Mouse (Mus musculus) forebrain, embryonic 13.5 days (tissue): ENCODE results near the gene Ddx42. TPM values are rescaled to one million over a fixed set of nuclear protein-coding genes. Genes with fewer than 3 reads are reported as not detected.
A peak's percentile ranks its signal among the peaks of the same experiment; 100 is the strongest.

ENCODE experiments used
- ATAC-seq: fragments of 200-750 bp; cut with Nextera tagmentation; 2 replicates; pipeline ENCODE4 v1.8.0; 2017
- H3K27ac ChIP-seq: fragments of 300-500 bp; sonication (generic); 2 replicates; pipeline ENCODE4 v1.5.1; 2015; ENCODE audit warnings: inconsistent platforms, mild to moderate bottlenecking, moderate library complexity
- H3K27me3 ChIP-seq: fragments of 300-500 bp; sonication (generic); 2 replicates; pipeline ENCODE4 v1.6.1; 2015; ENCODE audit warnings: mild to moderate bottlenecking, inconsistent platforms
- H3K36me3 ChIP-seq: fragments of 300-500 bp; sonication (generic); 2 replicates; pipeline ENCODE4 v1.6.1; 2015; ENCODE audit warnings: mild to moderate bottlenecking, inconsistent platforms; ENCODE audit not compliant: poor library complexity, severe bottlenecking
- H3K4me1 ChIP-seq: fragments of 300-500 bp; sonication (generic); 2 replicates; pipeline ENCODE4 v1.6.1; 2015; ENCODE audit warnings: inconsistent platforms
- H3K4me2 ChIP-seq: fragments of 300-500 bp; sonication (generic); 2 replicates; pipeline ENCODE4 v1.6.1; 2015; ENCODE audit warnings: inconsistent platforms, mild to moderate bottlenecking, moderate library complexity
- H3K4me3 ChIP-seq: fragments of 300-500 bp; sonication (generic); 2 replicates; pipeline ENCODE4 v1.5.1; 2015; ENCODE audit warnings: mild to moderate bottlenecking, inconsistent platforms
- H3K9ac ChIP-seq: fragments of 300-500 bp; sonication (generic); 2 replicates; pipeline ENCODE4 v1.6.1; 2015; ENCODE audit warnings: mild to moderate bottlenecking, inconsistent platforms
- H3K9me3 ChIP-seq: fragments of 300-500 bp; sonication (generic); replicated peaks from 2 replicates; pipeline ENCODE4 v1.6.1; 2016; ENCODE audit warnings: inconsistent platforms
- WGBS: fragments of 180-500 bp; shearing (Covaris S2); methylation state at CpG from one replicate; pipeline ENCODE4 v1.1.7; 2015; 5-methylcytosine and 5-hydroxymethylcytosine counted together
- polyA plus RNA-seq: library from polyadenylated mRNA; unstranded; fragments of >200 nt; fragmentation: Nextera tagmentation; extraction: Ambion mirVana; gene quantifications from 2 replicates; pipeline ENCODE4 v1.2.1, GENCODE M21; 2015

Gene Ddx42
- polyA plus RNA-seq, 1 experiment from 2014 or later = 93.0 TPM

- Histone ChIP-seq H3K9ac (no peak overlapping the region), H3K4me3 (no peak overlapping the region), H3K4me1 (peaks cover 16% of the 10 kb centered on the region), H3K9me3 (no peaks in the 10 kb centered on the region), H3K4me2 (no peak overlapping the region), H3K27me3 (no peaks in the 10 kb centered on the region), H3K27ac (no peak overlapping the region), H3K36me3 (peaks cover 69% of the 10 kb centered on the region)
- ATAC-seq = no peak
- 82% methylated on average over 14 of the region's 14 CpGs for WGBS
Observed at GRCm38 (mm10) chr11:106260826-106261450, 44.2 kb downstream of the Ddx42 start.

- H3K9ac ChIP-seq = no peak overlapping the region
- ATAC-seq = no peak
- H3K4me2 ChIP-seq = no peak overlapping the region
- WGBS = 93% methylated on average over 9 of the region's 9 CpGs
- no peaks in the 10 kb centered on the region for H3K9me3 ChIP-seq
- H3K4me3 ChIP-seq = no peak overlapping the region
- no peak overlapping the region for H3K27ac ChIP-seq
- H3K36me3 ChIP-seq = peaks cover 75% of the 10 kb centered on the region
- H3K27me3 ChIP-seq = no peaks in the 10 kb centered on the region
- peaks cover 16% of the 10 kb centered on the region for H3K4me1 ChIP-seq
Observed at GRCm38 (mm10) chr11:106263963-106264362, 47.2 kb downstream of the Ddx42 start.

DNA sequence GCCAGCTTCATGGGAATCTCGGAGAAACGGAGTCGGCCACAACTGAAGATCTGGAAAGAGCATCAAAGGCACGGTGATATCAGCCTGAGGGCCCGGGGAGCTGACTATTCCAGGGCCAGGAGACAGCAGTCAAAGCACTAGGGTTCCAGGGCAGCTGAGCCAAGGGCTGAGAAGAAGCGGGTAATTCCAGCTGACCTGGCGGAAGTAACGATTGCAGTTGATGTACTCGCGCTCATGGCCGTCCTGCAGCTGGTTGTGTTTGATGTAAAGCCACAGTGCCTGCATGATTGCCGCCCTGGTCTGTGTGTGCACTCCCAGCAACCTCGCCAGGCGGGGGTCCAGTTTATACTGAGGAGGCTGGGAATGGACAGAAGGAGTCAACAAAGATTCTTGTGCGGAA is 48.3 kb downstream of the Ddx42 start:
- Histone ChIP-seq H3K9me3 (no peaks in the 10 kb centered on the region), H3K4me1 (peaks cover 22% of the 10 kb centered on the region), H3K4me2 (no peak overlapping the region), H3K36me3 (peaks cover 69% of the 10 kb centered on the region), H3K9ac (no peak overlapping the region), H3K27me3 (no peaks in the 10 kb centered on the region), H3K4me3 (no peak overlapping the region), H3K27ac (no peak overlapping the region)
- 93% methylated on average over 15 of the region's 15 CpGs for WGBS
- ATAC-seq = no peak

DNA sequence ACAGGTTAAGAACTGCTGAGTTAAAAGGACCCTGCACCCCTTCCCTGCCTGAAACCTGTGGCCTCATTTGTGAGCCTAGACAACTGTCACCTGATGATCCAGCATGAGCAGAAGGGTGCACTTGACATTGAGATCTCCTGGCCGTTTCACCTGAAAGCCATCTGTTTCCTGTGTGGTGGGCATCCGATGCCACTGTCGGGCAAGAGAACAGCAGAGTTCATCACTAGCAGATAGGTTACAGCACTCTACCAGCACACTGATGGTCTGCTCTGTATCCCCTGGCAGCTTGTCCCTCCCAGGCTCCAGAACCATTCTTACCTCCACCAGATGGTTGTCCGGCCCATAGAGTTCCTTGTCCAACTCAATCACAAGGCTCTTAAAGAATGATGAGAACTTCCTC is 48.8 kb downstream of the Ddx42 start:
- Histone ChIP-seq H3K9me3 (no peaks in the 10 kb centered on the region), H3K36me3 (peaks cover 68% of the 10 kb centered on the region)

GRCm38 (mm10) chr11:106266431-106266830 is 49.7 kb downstream of the Ddx42 start:
- no peak overlapping the region for H3K4me3 ChIP-seq
- 94% methylated on average over 10 of the region's 10 CpGs for WGBS
- peaks cover 60% of the 10 kb centered on the region for H3K36me3 ChIP-seq
- H3K9me3 ChIP-seq = no peaks in the 10 kb centered on the region
- H3K9ac ChIP-seq = no peak overlapping the region
- H3K27ac ChIP-seq = no peak overlapping the region
- no peak overlapping the region for H3K4me2 ChIP-seq
- no peaks in the 10 kb centered on the region for H3K27me3 ChIP-seq
- peaks cover 36% of the 10 kb centered on the region for H3K4me1 ChIP-seq
- ATAC-seq = no peak

More for the DNA sequence above, 48.8 kb downstream of the Ddx42 start:
- no peak overlapping the region for H3K27ac ChIP-seq
- no peak overlapping the region for H3K4me2 ChIP-seq
- H3K4me3 ChIP-seq = no peak overlapping the region
- H3K9ac ChIP-seq = no peak overlapping the region
- no peak for ATAC-seq
- peaks cover 27% of the 10 kb centered on the region for H3K4me1 ChIP-seq
- 92% methylated on average over 4 of the region's 4 CpGs for WGBS
- no peaks in the 10 kb centered on the region for H3K27me3 ChIP-seq

DNA sequence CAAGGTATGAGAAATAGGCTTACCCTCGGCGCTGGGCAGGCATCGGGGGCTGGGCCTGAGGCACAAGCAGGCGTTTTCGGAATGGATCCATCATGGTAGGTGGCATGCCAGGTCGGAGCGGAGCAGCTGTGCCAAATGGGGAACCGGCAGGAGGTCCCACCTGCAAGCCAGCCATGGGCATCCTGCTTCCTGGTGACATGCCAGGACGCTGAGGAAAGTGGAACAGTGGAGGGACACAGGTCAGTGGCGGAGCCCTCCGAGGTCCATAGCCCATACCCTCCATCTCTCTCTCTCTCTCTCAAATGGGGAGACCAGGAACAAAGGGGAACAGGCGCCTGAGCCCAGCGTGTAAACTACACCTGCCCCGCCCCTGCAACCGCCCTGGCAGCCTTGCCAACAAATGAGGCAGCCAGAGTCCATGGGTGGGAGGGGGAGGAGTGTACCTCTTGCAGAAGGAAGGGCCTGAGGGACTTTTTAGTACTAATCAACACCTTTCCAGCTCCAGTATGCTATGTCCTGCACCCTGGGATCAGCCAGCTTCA is 50.7 kb downstream of the Ddx42 start:
- H3K9me3 ChIP-seq = no peaks in the 10 kb centered on the region
- H3K27me3 ChIP-seq = no peaks in the 10 kb centered on the region
- no peak overlapping the region for H3K4me3 ChIP-seq
- no peak overlapping the region for H3K4me2 ChIP-seq
- peaks cover 50% of the 10 kb centered on the region for H3K36me3 ChIP-seq
- H3K4me1 ChIP-seq = peaks cover 41% of the 10 kb centered on the region
- peak overlapping the region; percentile 73 for H3K27ac ChIP-seq
- no peak overlapping the region for H3K9ac ChIP-seq
- ATAC-seq = no peak
- WGBS = 79% methylated on average over 15 of the region's 15 CpGs

GRCm38 (mm10) chr11:106267871-106268270 is 51.1 kb downstream of the Ddx42 start:
- no peak for ATAC-seq
- no peaks in the 10 kb centered on the region for H3K27me3 ChIP-seq
- H3K9ac ChIP-seq = no peak overlapping the region
- H3K9me3 ChIP-seq = no peaks in the 10 kb centered on the region
- H3K27ac ChIP-seq = peak overlapping the region; percentile 73
- peaks cover 41% of the 10 kb centered on the region for H3K4me1 ChIP-seq
- no peak overlapping the region for H3K4me2 ChIP-seq
- no peak overlapping the region for H3K4me3 ChIP-seq
- WGBS = 91% methylated on average over 5 of the region's 5 CpGs
- peaks cover 45% of the 10 kb centered on the region for H3K36me3 ChIP-seq

DNA sequence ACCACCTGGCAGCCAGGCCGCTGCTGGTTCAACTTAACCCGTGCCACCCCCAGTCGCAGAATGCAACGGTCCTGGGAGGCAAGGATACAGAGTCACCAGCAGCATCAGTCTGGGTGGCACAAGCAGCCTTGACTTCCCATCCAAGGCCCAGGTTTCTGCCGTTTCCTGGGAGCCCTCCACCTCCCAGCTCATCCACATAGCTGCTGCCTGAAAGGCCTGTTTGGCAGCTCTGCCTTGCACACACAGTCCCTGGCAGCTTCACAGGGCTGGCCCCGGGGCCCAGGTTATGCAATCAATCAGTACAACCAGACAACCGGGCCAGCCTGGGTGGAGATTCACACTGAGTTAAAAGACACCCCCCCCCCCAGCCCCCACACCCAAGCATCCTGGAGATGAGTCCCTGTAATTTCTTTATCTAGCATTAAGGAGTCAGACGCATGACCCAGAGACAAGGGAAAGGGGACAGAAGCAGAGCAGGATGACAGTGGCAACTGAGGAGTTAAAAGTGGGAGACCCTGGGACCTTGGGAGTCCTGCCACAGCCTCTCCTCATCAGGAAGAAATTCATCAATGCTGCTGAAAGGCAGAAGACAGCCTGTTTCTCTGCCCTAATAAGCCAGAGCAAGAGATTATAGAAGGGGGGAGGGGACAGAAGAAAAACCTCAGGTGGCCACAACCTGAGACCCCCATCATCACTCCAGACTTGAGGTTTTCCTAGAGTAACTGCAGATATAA is 51.8 kb downstream of the Ddx42 start:
- WGBS = 80% methylated on average over 8 of the region's 8 CpGs
- Histone ChIP-seq H3K9me3 (no peaks in the 10 kb centered on the region), H3K27ac (peak overlapping the region; percentile 73), H3K36me3 (peaks cover 39% of the 10 kb centered on the region), H3K9ac (peak overlapping the region; percentile 43), H3K27me3 (no peaks in the 10 kb centered on the region), H3K4me2 (0 out of 2 replicates have a peak overlapping the region, but pooled peaks have one; percentile 12), H3K4me1 (peaks cover 41% of the 10 kb centered on the region), H3K4me3 (no peak overlapping the region)
- no peak for ATAC-seq

GRCm38 (mm10) chr11:106269060-106269431 is 52.3 kb downstream of the Ddx42 start:
- 65% methylated on average over 3 of the region's 3 CpGs for WGBS
- Histone ChIP-seq H3K36me3 (peaks cover 33% of the 10 kb centered on the region), H3K4me1 (peaks cover 41% of the 10 kb centered on the region), H3K4me3 (no peak overlapping the region), H3K27ac (peak overlapping the region; percentile 73), H3K27me3 (no peaks in the 10 kb centered on the region), H3K4me2 (peak overlapping the region; percentile 12; the same call in 1 of the 2 replicates), H3K9me3 (no peaks in the 10 kb centered on the region), H3K9ac (peak overlapping the region; percentile 43)
- ATAC-seq = no peak

- no peaks in the 10 kb centered on the region for H3K27me3 ChIP-seq
- peaks cover 44% of the 10 kb centered on the region for H3K4me1 ChIP-seq
- peak overlapping the region; percentile 92 for H3K27ac ChIP-seq
- peak overlapping the region; percentile 98 for H3K4me3 ChIP-seq
- peaks cover 11% of the 10 kb centered on the region for H3K36me3 ChIP-seq
- H3K4me2 ChIP-seq = peak overlapping the region; percentile 75
- no peaks in the 10 kb centered on the region for H3K9me3 ChIP-seq
- 50% methylated on average over 5 of the region's 5 CpGs for WGBS
- ATAC-seq = no peak
- H3K9ac ChIP-seq = peak overlapping the region; percentile 97
Observed at GRCm38 (mm10) chr11:106271131-106271793, 54.5 kb downstream of the Ddx42 start.

- ATAC-seq = no peak; the same call in 1 of the 2 replicates
- 2% methylated on average over 38 of the region's 41 CpGs for WGBS
Observed at GRCm38 (mm10) chr11:106271794-106272643, 55.3 kb downstream of the Ddx42 start.

More at GRCm38 (mm10) chr11:106271794-106272643, 55.3 kb downstream of the Ddx42 start:
- peak overlapping the region; percentile 75 for H3K4me2 ChIP-seq
- peak overlapping the region; percentile 97 for H3K9ac ChIP-seq
- H3K4me3 ChIP-seq = peak overlapping the region; percentile 98
- H3K36me3 ChIP-seq = peaks cover 4% of the 10 kb centered on the region
- peaks cover 44% of the 10 kb centered on the region for H3K4me1 ChIP-seq
- H3K27ac ChIP-seq = peak overlapping the region; percentile 92
- H3K9me3 ChIP-seq = no peaks in the 10 kb centered on the region
- H3K27me3 ChIP-seq = no peaks in the 10 kb centered on the region
